Mouse (Mus musculus): ENCODE measurements around the gene Mthfd1. TPM values are rescaled to one million over a fixed set of nuclear protein-coding genes. Genes with fewer than 3 reads are reported as not detected.

The Mthfd1 gene
- total and polyA plus RNA-seq, 3 experiments = 110 to 133 (median 112) TPM

DNA sequence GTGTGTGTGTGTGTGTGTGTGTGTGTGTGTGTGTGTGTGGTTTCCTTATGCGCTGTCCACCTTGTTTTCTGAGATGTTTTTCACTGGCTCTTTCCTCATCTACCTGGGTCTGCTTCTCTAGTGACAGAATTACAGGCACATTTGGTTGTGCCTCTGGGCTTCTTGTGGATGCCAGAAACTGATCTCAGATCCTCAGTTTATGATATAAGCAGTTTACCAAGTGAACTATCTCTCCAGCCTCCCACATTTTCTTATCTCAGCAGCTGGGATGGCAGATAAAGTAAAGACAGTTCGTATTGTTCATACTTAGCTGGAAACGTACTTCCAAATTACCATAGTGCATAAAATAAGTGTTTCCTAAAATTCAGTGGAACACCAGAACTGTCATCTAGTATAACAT lies 14.0 kb upstream of the Mthfd1 start:
- Histone ChIP-seq H3K4me3 (replicated peaks in 1 of 3; ENCODE audit: low read depth in 2 of 3, low read length in 2 of 3, poor library complexity in 1 of 3) (no peak overlapping the region), H3K79me2 (replicated peaks; ENCODE audit: control insufficient read depth, extremely low read depth, insufficient read depth, poor library complexity, severe bottlenecking) (no peaks in the 10 kb centered on the region), H3K9me3 (replicated peaks; ENCODE audit: low read length) (no peaks in the 10 kb centered on the region), H3K36me3 (replicated peaks in 1 of 2; ENCODE audit: control insufficient read depth in 1 of 2, insufficient read depth in 1 of 2, low read length in 1 of 2) (no peaks in the 10 kb centered on the region), H3K27ac (ENCODE audit: insufficient read depth, low read depth) (no peak overlapping the region), H3K4me2 (ENCODE audit: insufficient read depth, low read depth, poor library complexity, severe bottlenecking) (no peak overlapping the region), H3K9ac (ENCODE audit: insufficient read depth, low read depth) (no peak overlapping the region), H3K4me1 (ENCODE audit: control insufficient read depth in 1 of 2, insufficient read depth in 2 of 2) (peaks cover 3 to 5% of the 10 kb centered on the region in 2 experiments; a peak in 2 of 4 replicates), H3K27me3 (replicated peaks) (no peaks in the 10 kb centered on the region)
- in situ Hi-C loops (cut with MboI; ENCODE audit: low pct_ligation_motif_present, low pct_unique_long_range_greater_than_20kb, low sequenced_read_pairs) = no loop called here
- DNase-seq (ENCODE audit: extremely low read depth) = no peak
- TF ChIP-seq UBTF (IDR thresholded peaks at IDR 0.05; ENCODE audit: low read depth, low read length) = no peak
- no peak for TF ChIP-seq POLR2A (IDR thresholded peaks at IDR 0.05; ENCODE audit: low read depth, low read length)
- TF ChIP-seq KAT2A (IDR thresholded peaks at IDR 0.05; ENCODE audit: insufficient replicate concordance, low read length) = no peak
- TF ChIP-seq MAX (IDR thresholded peaks at IDR 0.05; ENCODE audit: low read length) = no peak
- no peak for TF ChIP-seq SIN3A (IDR thresholded peaks at IDR 0.05; ENCODE audit: low read length)
- TF ChIP-seq MAFK (IDR thresholded peaks at IDR 0.05; ENCODE audit: insufficient replicate concordance, low read length) = no peak
- TF ChIP-seq ETS1 (conservative IDR thresholded peaks at IDR 0.05; ENCODE audit: low read depth, low read length) = no peak
- TF ChIP-seq CHD2 (IDR thresholded peaks at IDR 0.05; ENCODE audit: low read length) = no peak
- dilution Hi-C loops (cut with MboI; ENCODE audit: extremely low pct_ligation_motif_present, extremely low pct_unique_long_range_greater_than_20kb, low sequenced_read_pairs) = no loop called here

DNA sequence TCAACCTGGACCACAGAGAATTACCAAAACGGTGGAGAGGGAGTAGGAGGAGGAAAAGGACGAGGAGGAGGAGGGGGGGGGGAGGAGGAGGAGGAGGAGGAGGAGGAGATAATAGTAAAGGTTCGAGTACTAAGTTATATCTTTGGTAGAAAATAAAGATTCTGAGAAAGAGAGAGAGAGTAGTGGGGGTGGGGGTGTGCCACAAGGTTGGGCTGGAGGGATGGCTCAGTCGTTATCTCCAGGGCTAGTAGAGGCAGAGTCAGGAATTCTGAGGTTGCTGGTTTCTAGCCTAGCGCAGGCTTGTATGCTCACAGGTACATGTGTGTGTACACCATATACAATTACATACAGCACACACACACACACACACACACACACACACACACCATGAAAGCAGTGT lies 13.3 kb upstream of the Mthfd1 start:
- DNase-seq (ENCODE audit: extremely low read depth) = no peak
- no peak overlapping the region for H3K4me3 ChIP-seq (replicated peaks in 1 of 3; ENCODE audit: low read depth in 2 of 3, low read length in 2 of 3, poor library complexity in 1 of 3)

DNA sequence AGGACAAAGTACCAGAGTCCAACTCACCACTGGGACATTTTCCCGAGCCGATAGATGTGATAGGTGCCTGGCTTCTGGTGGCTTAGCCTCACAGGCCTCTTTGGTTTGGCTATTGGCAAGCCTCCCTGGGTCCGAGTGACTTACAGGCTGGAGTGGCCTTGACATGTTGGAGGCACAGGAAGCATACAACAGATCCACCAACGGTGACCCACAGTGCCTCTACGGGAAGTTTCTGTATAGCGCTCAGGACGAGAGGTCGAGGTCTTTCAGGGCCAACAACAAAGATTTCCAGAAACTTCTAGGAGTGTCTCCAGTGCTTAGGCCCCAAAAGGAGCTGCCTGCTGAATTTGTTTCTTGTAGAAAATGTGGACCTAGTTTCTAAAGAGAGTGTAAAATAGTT lies 10.1 kb upstream of the Mthfd1 start:
- in situ Hi-C loops (cut with MboI; ENCODE audit: low pct_ligation_motif_present, low pct_unique_long_range_greater_than_20kb, low sequenced_read_pairs) (no loop called here), dilution Hi-C loops (cut with MboI; ENCODE audit: extremely low pct_ligation_motif_present, extremely low pct_unique_long_range_greater_than_20kb, low sequenced_read_pairs) (no loop called here)
- H3K4me3 ChIP-seq (replicated peaks in 1 of 3; ENCODE audit: low read depth in 2 of 3, low read length in 2 of 3, poor library complexity in 1 of 3) = no peak overlapping the region
- no peaks in the 10 kb centered on the region for H3K36me3 ChIP-seq (replicated peaks in 1 of 2; ENCODE audit: control insufficient read depth in 1 of 2, insufficient read depth in 1 of 2, low read length in 1 of 2)
- H3K4me1 ChIP-seq (ENCODE audit: control insufficient read depth in 1 of 2, insufficient read depth in 2 of 2) = peaks cover 5% of the 10 kb centered on the region in 2 experiments; a peak in 3 of 4 replicates
- H3K79me2 ChIP-seq (replicated peaks; ENCODE audit: control insufficient read depth, extremely low read depth, insufficient read depth, poor library complexity, severe bottlenecking) = no peaks in the 10 kb centered on the region
- H3K4me2 ChIP-seq (ENCODE audit: insufficient read depth, low read depth, poor library complexity, severe bottlenecking) = no peak overlapping the region
- TF ChIP-seq USF1 (IDR thresholded peaks at IDR 0.05; ENCODE audit: low read depth, low read length) (no peak), SMC3 (IDR thresholded peaks at IDR 0.05; ENCODE audit: low read depth, low read length) (no peak), NRF1 (IDR thresholded peaks at IDR 0.05; ENCODE audit: low read depth, low read length) (no peak), JUN (IDR thresholded peaks at IDR 0.05; ENCODE audit: insufficient read depth, low read depth, low read length) (no peak), ETS1 (conservative IDR thresholded peaks at IDR 0.05; ENCODE audit: low read depth, low read length) (no peak), NELFE (IDR thresholded peaks at IDR 0.05; ENCODE audit: low read depth, low read length) (no peak), BHLHE40 (IDR thresholded peaks at IDR 0.05; ENCODE audit: low read depth, low read length) (no peak), EP300 (IDR thresholded peaks at IDR 0.05; ENCODE audit: low read length) (no peak), HCFC1 (IDR thresholded peaks at IDR 0.05; ENCODE audit: low read depth, low read length) (no peak)
- no peak for DNase-seq (ENCODE audit: extremely low read depth)
- no peaks in the 10 kb centered on the region for H3K27me3 ChIP-seq (replicated peaks)
- no peak overlapping the region for H3K9ac ChIP-seq (ENCODE audit: insufficient read depth, low read depth)
- no peaks in the 10 kb centered on the region for H3K9me3 ChIP-seq (replicated peaks; ENCODE audit: low read length)
- H3K27ac ChIP-seq (ENCODE audit: insufficient read depth, low read depth) = no peak overlapping the region

More for the DNA sequence above, 13.3 kb upstream of the Mthfd1 start:
- TF ChIP-seq ZNF384 (IDR thresholded peaks at IDR 0.05; ENCODE audit: low read depth, low read length) (no peak), JUND (conservative IDR thresholded peaks at IDR 0.05; ENCODE audit: low read depth, low read length) (no peak), SMC3 (IDR thresholded peaks at IDR 0.05; ENCODE audit: low read depth, low read length) (no peak), E2F4 (IDR thresholded peaks at IDR 0.05; ENCODE audit: insufficient replicate concordance, low read depth, low read length) (no peak), ETS1 (conservative IDR thresholded peaks at IDR 0.05; ENCODE audit: low read depth, low read length) (no peak)
- Histone ChIP-seq H3K9ac (ENCODE audit: insufficient read depth, low read depth) (no peak overlapping the region), H3K4me1 (ENCODE audit: control insufficient read depth in 1 of 2, insufficient read depth in 2 of 2) (peaks cover 3 to 5% of the 10 kb centered on the region in 2 experiments; a peak in 2 of 4 replicates), H3K4me2 (ENCODE audit: insufficient read depth, low read depth, poor library complexity, severe bottlenecking) (no peak overlapping the region), H3K36me3 (replicated peaks in 1 of 2; ENCODE audit: control insufficient read depth in 1 of 2, insufficient read depth in 1 of 2, low read length in 1 of 2) (no peaks in the 10 kb centered on the region), H3K27ac (ENCODE audit: insufficient read depth, low read depth) (no peak overlapping the region), H3K27me3 (replicated peaks) (no peaks in the 10 kb centered on the region), H3K79me2 (replicated peaks; ENCODE audit: control insufficient read depth, extremely low read depth, insufficient read depth, poor library complexity, severe bottlenecking) (no peaks in the 10 kb centered on the region), H3K9me3 (replicated peaks; ENCODE audit: low read length) (no peaks in the 10 kb centered on the region)
- in situ Hi-C loops (cut with MboI; ENCODE audit: low pct_ligation_motif_present, low pct_unique_long_range_greater_than_20kb, low sequenced_read_pairs) (no loop called here), dilution Hi-C loops (cut with MboI; ENCODE audit: extremely low pct_ligation_motif_present, extremely low pct_unique_long_range_greater_than_20kb, low sequenced_read_pairs) (no loop called here)

Measured in CH12.LX (cell line).